Mouse (Mus musculus): ENCODE results near the gene Ankrd13a.

DNA sequence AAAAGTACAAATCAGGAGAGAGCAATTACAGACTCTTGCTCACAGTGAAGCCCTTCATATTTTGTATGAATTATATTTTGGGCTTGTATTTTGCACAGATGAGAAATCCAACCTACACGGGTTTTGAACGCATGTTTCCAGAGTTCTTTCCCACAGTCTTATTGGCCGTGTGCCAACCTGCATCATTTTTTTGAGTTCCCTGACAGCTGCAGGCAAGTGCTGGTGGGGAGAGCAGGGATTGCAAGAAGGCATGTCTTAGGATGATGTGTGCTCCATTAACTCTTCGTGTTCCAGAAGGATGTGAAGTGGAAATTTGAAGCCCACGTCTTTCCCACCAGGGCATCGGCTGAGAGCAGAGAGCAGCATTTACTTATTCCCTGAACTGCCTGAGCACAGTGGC, 42.1 kb downstream of the Ankrd13a start:
- no peak for TF ChIP-seq NELFE (IDR thresholded peaks at IDR 0.05; ENCODE audit: low read depth, low read length)
- no peak for TF ChIP-seq CHD2 (IDR thresholded peaks at IDR 0.05; ENCODE audit: low read length)
- no peak for TF ChIP-seq ELF1 (IDR thresholded peaks at IDR 0.05; ENCODE audit: low read depth, low read length)
- no peak for TF ChIP-seq HCFC1 (IDR thresholded peaks at IDR 0.05; ENCODE audit: low read depth, low read length)
- no peak for TF ChIP-seq CHD1 (IDR thresholded peaks at IDR 0.05; ENCODE audit: low read depth, low read length)
- no peak for TF ChIP-seq MAFK (IDR thresholded peaks at IDR 0.05; ENCODE audit: insufficient replicate concordance, low read length)
- TF ChIP-seq CTCF (conservative IDR thresholded peaks at IDR 0.05 in 1 of 2, IDR thresholded peaks at IDR 0.05 in 1 of 2; ENCODE audit: low read depth in 2 of 2, low read length in 2 of 2), result no peak
- TF ChIP-seq SMC3 (IDR thresholded peaks at IDR 0.05; ENCODE audit: low read depth, low read length), result no peak
- no peak for TF ChIP-seq EP300 (IDR thresholded peaks at IDR 0.05; ENCODE audit: low read length)
- no peak for TF ChIP-seq RCOR1 (conservative IDR thresholded peaks at IDR 0.05; ENCODE audit: low read depth, low read length)
- TF ChIP-seq ZC3H11A (IDR thresholded peaks at IDR 0.05; ENCODE audit: low read depth, low read length), result no peak

All from CH12.LX (cell line).